ENCODE assay signal across 8 mouse cellular contexts in genomic region chr9:27191501-27191981, GRCm38 (mm10). TPM values are rescaled to one million over a fixed set of nuclear protein-coding genes. Genes with fewer than 3 reads are reported as not detected.
DNase-seq lines count a peak whose midpoint lies in the region; ATAC-seq and TF ChIP-seq lines count a peak whose summit lies in the region.

No protein-coding gene starts in this region.

- H3K9me3 ChIP-seq in lung, postnatal 0 days (ENCODE audit: low read length), result no peaks in the 10 kb centered on the region
- no peaks in the 10 kb centered on the region for H3K9me3 ChIP-seq in stomach, embryonic 15.5 days

- peak overlapping the region; percentile 90 for H3K27ac ChIP-seq in gastrocnemius, adult 2 months
- H3K27ac ChIP-seq in lung, postnatal 0 days (ENCODE audit: low read length), result peak overlapping the region; percentile 20; the same call in 1 of the 2 replicates
- H3K27ac ChIP-seq in stomach, embryonic 15.5 days, result peak overlapping the region; percentile 86

- 3% methylated on average over 7 of the region's 7 CpGs for WGBS in lung, postnatal 0 days
- 2% methylated on average over 7 of the region's 7 CpGs for WGBS in stomach, embryonic 15.5 days

- no peak overlapping the region for H3K9ac ChIP-seq in lung, postnatal 0 days (replicated peaks; ENCODE audit: low read depth)
- H3K9ac ChIP-seq in stomach, embryonic 15.5 days, result no peak overlapping the region; the same call in 1 of the 2 replicates

- no peaks in the 10 kb centered on the region for H3K27me3 ChIP-seq in lung, postnatal 0 days (replicated peaks; ENCODE audit: insufficient read depth, low read length)
- no peaks in the 10 kb centered on the region for H3K27me3 ChIP-seq in stomach, embryonic 15.5 days (replicated peaks)

- ATAC-seq in lung, postnatal 0 days, result peak; percentile 76
- ATAC-seq in stomach, embryonic 15.5 days (ENCODE audit: insufficient read depth, low FRiP score, low read depth), result peak; percentile 51

- H3K36me3 ChIP-seq in lung, postnatal 0 days (ENCODE audit: insufficient read depth, low read length), result no peaks in the 10 kb centered on the region
- H3K36me3 ChIP-seq in stomach, embryonic 15.5 days, result no peaks in the 10 kb centered on the region

- no peak for TF ChIP-seq EP300 in lung, postnatal 0 days (IDR thresholded peaks at IDR 0.05)

- peak overlapping the region; percentile 70 for H3K4me3 ChIP-seq in gastrocnemius, adult 2 months
- H3K4me3 ChIP-seq in lung, postnatal 0 days (ENCODE audit: low read depth, low read length), result peak overlapping the region; percentile 28
- peak overlapping the region; percentile 25; the same call in 1 of the 2 replicates for H3K4me3 ChIP-seq in stomach, embryonic 15.5 days (replicated peaks)

- TF ChIP-seq CTCF in gastrocnemius, adult 2 months (IDR thresholded peaks at IDR 0.05), result no peak
- no peak for TF ChIP-seq CTCF in lung, postnatal 0 days (IDR thresholded peaks at IDR 0.05)

- peak overlapping the region; percentile 62 for H3K4me2 ChIP-seq in lung, postnatal 0 days (replicated peaks; ENCODE audit: low read depth, low read length)
- H3K4me2 ChIP-seq in stomach, embryonic 15.5 days, result peak overlapping the region; percentile 58

- DNase-seq in gastrocnemius, adult 2 months, result peak; percentile 76
- no peak for DNase-seq in gastrocnemius, postnatal 25 days
- DNase-seq in cerebellum, postnatal 10 days, result peak; percentile 91 to 93
- DNase-seq in gastrocnemius, postnatal 36 days, result peak; percentile 30 to 39
- peak; percentile 78 to 80 for DNase-seq in kidney, adult 8-10 months
- DNase-seq in lung, postnatal 0 days (ENCODE audit: low spot score), result peak; percentile 83
- no peak for DNase-seq in left cerebral cortex, postnatal 25 days (ENCODE audit: low spot score in 2 of 2)

- peaks cover 12% of the 10 kb centered on the region for H3K4me1 ChIP-seq in lung, postnatal 0 days (ENCODE audit: insufficient read depth, low read depth, low read length)
- H3K4me1 ChIP-seq in stomach, embryonic 15.5 days, result peaks cover 15% of the 10 kb centered on the region; the same call in 1 of the 2 replicates

- intact Hi-C loops in gastrocnemius, adult 2 months (cut with DNase I), result loop anchor here (5.0 kb wide), 1 partner anchor 106 kb away; the partner anchor contains the start of gene Igsf9b
- intact Hi-C loops in gastrocnemius, postnatal 36 days (cut with DNase I), result no loop called here
- intact Hi-C loops in left cerebral cortex, postnatal 25 days (cut with DNase I), result no loop called here

RNA-seq across cellular contexts. Expression of gene Jam3, which starts 36.3 kb away (rescaled TPM):
- total RNA-seq in gastrocnemius, adult 2 months (2021), result 10 to 100 TPM in 1 of 2 experiments, 1 to 10 TPM in 1; 5.5 to 11.4 TPM
- 1 to 10 TPM; 8.5 to 8.6 TPM for total RNA-seq in gastrocnemius, postnatal 25 days (2021)
- total RNA-seq in gastrocnemius, postnatal 36 days (2021), result 1 to 10 TPM; 7.1 to 8.2 TPM
- polyA plus RNA-seq in lung, postnatal 0 days (2015; fragmentation: Nextera tagmentation; extraction: Ambion mirVana), result 18.9 and 20.4 TPM in 2 replicates
- polyA plus RNA-seq in stomach, embryonic 15.5 days (2015; fragmentation: Nextera tagmentation; extraction: Ambion mirVana), result 54.8 and 56.9 TPM in 2 replicates
- 10 to 100 TPM; 30.7 to 33.4 TPM for total RNA-seq in left cerebral cortex, postnatal 25 days (2021)

Comparison
In these comparisons a context has a peak if more than half of its experiments do, and no peak if none do; other contexts are left out.
1. DNase-seq: peak in gastrocnemius, adult 2 months (single experiment), cerebellum, postnatal 10 days (2 of 2), gastrocnemius, postnatal 36 days (2 of 2), kidney, adult 8-10 months (2 of 2) and lung, postnatal 0 days (single experiment); none in gastrocnemius, postnatal 25 days (single experiment) and left cerebral cortex, postnatal 25 days (0 of 2).
2. H3K27ac ChIP-seq: peak in every context shown above with its lines; median percentile 90 in gastrocnemius, adult 2 months; 86 in stomach, embryonic 15.5 days; 20 in lung, postnatal 0 days.
3. Peak in every context shown above with its lines, with median percentiles within 50 percentile points of each other: H3K4me3 ChIP-seq.